Mouse (Mus musculus) CD4-positive naive resting alpha-beta T cell, adult 57 days (primary cell): ENCODE measurements around the gene Ndufv1. TPM values are rescaled to one million over a fixed set of nuclear protein-coding genes. Genes with fewer than 3 reads are reported as not detected.

Experiments
- total RNA-seq: library from RNA; stranded (reverse); gene quantifications from one replicate; pipeline ENCODE4 v1.2.4, GENCODE M21; 2023

Ndufv1 gene
- total RNA-seq = 85.1 TPM

DNA sequence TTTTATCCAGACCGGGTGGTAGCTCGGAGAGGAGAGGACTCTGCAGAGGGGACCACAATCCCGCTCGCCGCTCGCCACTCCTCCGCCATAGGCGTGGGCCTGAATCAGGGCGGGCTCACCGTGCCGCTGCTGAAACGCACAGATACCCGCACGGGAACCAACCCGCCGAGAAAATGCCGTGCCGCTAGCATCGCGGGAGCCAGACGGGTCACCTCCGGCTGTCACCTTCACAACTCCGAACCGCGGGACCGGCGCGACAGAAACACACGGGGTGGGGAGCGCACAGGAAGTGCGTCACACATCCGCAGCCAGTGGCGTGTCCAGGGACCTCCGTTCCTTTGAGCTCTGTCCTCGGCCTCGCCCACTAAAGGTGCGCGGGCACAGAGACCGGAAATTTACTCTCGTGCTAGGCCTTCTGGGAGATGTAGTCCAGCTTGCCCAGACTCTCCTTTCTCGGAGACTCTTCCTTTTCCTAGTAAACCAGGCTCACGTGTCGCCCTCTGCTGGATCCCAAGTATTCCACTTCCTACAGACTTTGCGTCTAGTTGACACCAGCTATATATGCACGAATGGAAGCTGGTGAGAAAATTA, at the start of gene Ndufv1:
Gene Ndufv1 (minus strand): TSS at position 375 of the 591 bp plus-strand sequence.

GRCm38 (mm10) chr19:4059069-4059740, 46.6 kb upstream of the Ndufv1 start, which contains the start of gene Gstp3:
Gene Gstp3 (minus strand): TSS chr19:4059569.

GRCm38 (mm10) chr19:4045966-4046865, 33.6 kb upstream of the Ndufv1 start, which contains the start of gene Gstp2:
Gene Gstp2 (minus strand): TSS chr19:4046023.

DNA sequence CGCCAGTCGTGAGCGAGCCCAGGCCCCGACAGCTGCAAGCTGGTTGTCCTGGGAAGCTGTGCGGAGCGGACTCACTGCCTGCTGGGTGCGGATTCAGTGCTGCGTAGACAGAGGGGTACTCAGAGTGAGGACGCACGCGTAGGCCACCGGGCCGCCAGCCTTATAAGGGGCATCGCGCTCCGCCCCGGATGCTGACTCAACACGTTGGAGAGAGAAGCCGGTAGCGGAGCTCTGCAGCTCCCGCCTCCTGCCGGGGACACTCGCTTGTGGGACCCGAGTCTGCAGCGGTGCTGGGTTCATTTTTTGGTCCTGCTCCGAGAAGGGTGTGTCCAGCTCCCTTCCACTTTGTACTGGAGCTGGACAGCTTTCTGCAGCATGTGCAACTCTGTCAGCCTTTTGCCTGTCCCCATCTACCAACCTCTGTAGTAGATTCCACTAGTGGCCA, 25.2 kb upstream of the Ndufv1 start, which contains the start of gene Gstp1:
Gene Gstp1 (minus strand): TSS at position 198 of the 445 bp plus-strand sequence.

GRCm38 (mm10) chr19:4003112-4003511, 9.5 kb downstream of the Ndufv1 start, which contains the start of gene Doc2g:
Gene Doc2g (plus strand): TSS chr19:4003313.

GRCm38 (mm10) chr19:4000119-4000900, 12.3 kb downstream of the Ndufv1 start, which contains the start of the genes Nudt8 and Gm49405:
Gene Nudt8 (plus strand): TSS chr19:4000580.
Gene Gm49405 (plus strand): TSS chr19:4000626.

DNA sequence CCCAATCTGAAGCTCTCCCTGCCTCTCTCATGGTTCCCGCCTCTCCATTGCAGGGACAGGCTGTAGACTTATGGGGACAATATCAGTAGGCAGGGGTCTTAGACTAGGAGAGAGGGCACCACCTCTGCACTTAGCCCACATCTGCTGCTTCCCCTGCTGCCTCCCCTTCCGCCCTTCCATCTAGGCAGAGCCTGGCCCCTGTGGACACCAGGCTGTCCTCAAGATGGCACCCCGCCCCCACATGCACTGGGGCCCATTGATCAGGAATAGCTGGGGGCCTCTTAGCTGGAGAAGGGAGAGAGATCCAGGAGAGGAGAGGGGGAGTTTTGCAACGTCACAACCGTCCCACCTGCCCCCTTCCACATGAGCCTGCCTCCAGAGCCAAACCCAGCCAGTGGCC, 20.2 kb downstream of the Ndufv1 start, which contains the start of gene Tbx10:
Gene Tbx10 (plus strand): TSS at position 337 of the 400 bp plus-strand sequence.

GRCm38 (mm10) chr19:3986334-3986733, 26.3 kb downstream of the Ndufv1 start, which contains the start of gene Acy3:
Gene Acy3 (plus strand): TSS chr19:3986570.

DNA sequence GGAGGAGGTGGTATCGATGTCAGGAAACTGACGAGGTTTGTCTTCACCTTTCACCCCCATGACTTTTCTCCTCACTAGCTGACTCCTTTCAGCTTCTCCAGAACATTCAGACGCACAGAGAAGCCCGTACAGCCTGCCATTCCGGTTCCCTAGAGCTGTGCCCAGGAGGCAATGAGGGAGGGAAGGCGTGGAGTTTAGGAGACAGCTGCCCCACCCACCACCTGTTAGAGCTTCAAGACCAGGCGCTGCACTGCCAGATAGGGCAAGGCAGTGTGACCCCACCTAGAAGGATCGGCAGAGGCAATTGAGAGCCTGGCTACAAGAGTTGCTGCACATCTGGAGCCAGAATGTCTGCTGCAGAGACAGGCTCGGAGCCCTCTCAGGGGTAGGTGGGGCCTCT, 40.4 kb downstream of the Ndufv1 start, which contains the start of gene Aldh3b2:
Gene Aldh3b2 (plus strand): TSS at position 100 of the 400 bp plus-strand sequence.

GRCm38 (mm10) chr19:3958470-3958869, 54.1 kb downstream of the Ndufv1 start, which contains the start of gene Aldh3b3:
Gene Aldh3b3 (plus strand): TSS chr19:3958645.

Other genes with a start within 250 kb of the Ndufv1 start
- gene Kmt5b, start 245.4 kb downstream of the Ndufv1 start, total RNA-seq = 169 TPM
- 62.4 TPM for gene Chka, start 161.0 kb downstream of the Ndufv1 start, total RNA-seq
- 58.1 TPM for gene Tcirg1, start 105.7 kb downstream of the Ndufv1 start, total RNA-seq
- gene Ndufs8, start 100.0 kb downstream of the Ndufv1 start, total RNA-seq = 53.0 TPM
- 0.86 TPM for gene Aldh3b1, start 83.0 kb downstream of the Ndufv1 start, total RNA-seq
- gene Unc93b1, start 77.6 kb downstream of the Ndufv1 start, total RNA-seq = 27.8 TPM
- not detected for gene Aldh3b3, start 54.2 kb downstream of the Ndufv1 start, total RNA-seq
- gene Aldh3b2, start 40.5 kb downstream of the Ndufv1 start, total RNA-seq = not detected
- gene Acy3, start 26.2 kb downstream of the Ndufv1 start, total RNA-seq = not detected
- not detected for gene Tbx10, start 20.1 kb downstream of the Ndufv1 start, total RNA-seq
- gene Nudt8, start 12.2 kb downstream of the Ndufv1 start, total RNA-seq = 9.0 TPM
- 1.7 TPM for gene Gm49405, start 12.2 kb downstream of the Ndufv1 start, total RNA-seq
- gene Doc2g, start 9.5 kb downstream of the Ndufv1 start, total RNA-seq = 3.0 TPM
- 196 TPM for gene Gstp1, start 25.2 kb upstream of the Ndufv1 start, total RNA-seq
- 21.0 TPM for gene Gstp2, start 33.2 kb upstream of the Ndufv1 start, total RNA-seq
- gene Gstp3, start 46.8 kb upstream of the Ndufv1 start, total RNA-seq = 32.9 TPM
- gene Cabp2, start 68.8 kb upstream of the Ndufv1 start, total RNA-seq = not detected
- 186 TPM for gene Cdk2ap2, start 84.4 kb upstream of the Ndufv1 start, total RNA-seq
- 314 TPM for gene Pitpnm1, start 87.2 kb upstream of the Ndufv1 start, total RNA-seq
- 151 TPM for gene Aip, start 113.1 kb upstream of the Ndufv1 start, total RNA-seq
- 0.80 TPM for gene Gpr152, start 127.0 kb upstream of the Ndufv1 start, total RNA-seq
- 1.1 TPM for gene Cabp4, start 131.2 kb upstream of the Ndufv1 start, total RNA-seq
- gene Coro1b, start 135.8 kb upstream of the Ndufv1 start, total RNA-seq = 129 TPM
- 260 TPM for gene Ptprcap, start 140.8 kb upstream of the Ndufv1 start, total RNA-seq
- 35.8 TPM for gene Rps6kb2, start 150.5 kb upstream of the Ndufv1 start, total RNA-seq
- gene Carns1, start 162.7 kb upstream of the Ndufv1 start, total RNA-seq = 69.3 TPM
- gene Tbc1d10c, start 178.5 kb upstream of the Ndufv1 start, total RNA-seq = 305 TPM
- gene Ppp1ca, start 179.3 kb upstream of the Ndufv1 start, total RNA-seq = 351 TPM
- gene Rad9a, start 188.9 kb upstream of the Ndufv1 start, total RNA-seq = 45.2 TPM
- gene Clcf1, start 201.4 kb upstream of the Ndufv1 start, total RNA-seq = 143 TPM
- gene AC109138.7, start 201.6 kb upstream of the Ndufv1 start, total RNA-seq = not detected
- 66.6 TPM for gene Pold4, start 219.1 kb upstream of the Ndufv1 start, total RNA-seq